Mouse (Mus musculus): ENCODE measurements around the gene Fam43b. TPM values are rescaled to one million over a fixed set of nuclear protein-coding genes. Genes with fewer than 3 reads are reported as not detected.

The Fam43b gene
- polyA plus RNA-seq, 1 experiment from 2014 or later = 9.1 TPM

- Histone ChIP-seq H3K27ac (peak overlapping the region; percentile 18; the same call in 1 of the 2 replicates), H3K36me3 (replicated peaks) (no peaks in the 10 kb centered on the region), H3K27me3 (replicated peaks) (no peaks in the 10 kb centered on the region), H3K9me3 (no peaks in the 10 kb centered on the region), H3K9ac (no peak overlapping the region), H3K4me1 (peaks cover 14% of the 10 kb centered on the region), H3K4me2 (no peak overlapping the region), H3K4me3 (no peak overlapping the region)
- 0 out of 2 replicates have a peak, but pooled peaks have one; percentile 30 for ATAC-seq (replicated peaks)
- 26% methylated on average over 10 of the region's 10 CpGs for WGBS
These were observed 16.1 kb downstream of the Fam43b start for GRCm38 (mm10) chr4:138380132-138380689.

GRCm38 (mm10) chr4:138379091-138379840 is 17.1 kb downstream of the Fam43b start:
- H3K4me1 ChIP-seq = peaks cover 14% of the 10 kb centered on the region
- no peak overlapping the region for H3K4me3 ChIP-seq
- 38% methylated on average over 14 of the region's 14 CpGs for WGBS
- 0 out of 2 replicates have a peak, but pooled peaks have one; percentile 65 for ATAC-seq (replicated peaks)
- no peaks in the 10 kb centered on the region for H3K36me3 ChIP-seq (replicated peaks)
- no peak overlapping the region for H3K9ac ChIP-seq
- no peaks in the 10 kb centered on the region for H3K9me3 ChIP-seq
- H3K4me2 ChIP-seq = no peak overlapping the region
- no peaks in the 10 kb centered on the region for H3K27me3 ChIP-seq (replicated peaks)
- peak overlapping the region; percentile 18; the same call in 1 of the 2 replicates for H3K27ac ChIP-seq

- Histone ChIP-seq H3K36me3 (replicated peaks) (no peaks in the 10 kb centered on the region), H3K9ac (no peak overlapping the region), H3K4me1 (peaks cover 14% of the 10 kb centered on the region), H3K4me3 (no peak overlapping the region), H3K27me3 (replicated peaks) (no peaks in the 10 kb centered on the region), H3K27ac (no peak overlapping the region), H3K9me3 (no peaks in the 10 kb centered on the region), H3K4me2 (no peak overlapping the region)
- ATAC-seq (replicated peaks) = no peak
- WGBS = 53% methylated on average over 6 of the region's 6 CpGs
These were observed 18.8 kb downstream of the Fam43b start for GRCm38 (mm10) chr4:138377526-138377925.

GRCm38 (mm10) chr4:138375117-138375516 is 21.2 kb downstream of the Fam43b start:
- Histone ChIP-seq H3K4me2 (no peak overlapping the region), H3K27me3 (replicated peaks) (no peaks in the 10 kb centered on the region), H3K27ac (no peak overlapping the region), H3K9ac (no peak overlapping the region), H3K4me1 (peaks cover 11% of the 10 kb centered on the region), H3K4me3 (no peak overlapping the region), H3K36me3 (replicated peaks) (no peaks in the 10 kb centered on the region), H3K9me3 (no peaks in the 10 kb centered on the region)
- no peak for ATAC-seq (replicated peaks)
- 85% methylated on average over 3 of the region's 3 CpGs for WGBS

DNA sequence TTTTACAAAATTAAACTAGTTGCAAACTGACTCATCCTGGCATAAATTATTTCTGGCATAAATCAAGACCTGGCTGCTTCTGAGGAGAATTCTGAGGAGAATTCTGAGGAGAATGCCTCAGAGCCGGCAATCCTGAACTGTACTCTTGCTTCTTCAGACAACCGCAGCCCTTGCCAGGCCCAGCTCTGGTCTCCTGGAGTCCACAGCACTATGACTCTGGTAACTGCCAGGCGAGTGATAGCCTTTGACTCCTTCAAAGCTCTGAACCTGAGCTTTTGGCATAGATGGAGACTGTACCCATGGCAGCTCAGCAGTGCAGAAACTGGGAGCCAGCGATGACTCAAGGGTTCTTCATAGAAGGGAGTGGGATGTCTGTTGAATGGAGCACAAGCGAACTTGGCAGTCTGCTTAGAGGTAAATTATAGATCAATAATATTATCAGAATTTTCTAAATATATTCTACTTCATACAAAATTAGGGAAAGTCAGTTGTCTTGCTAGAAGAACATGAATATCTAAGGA is 25.3 kb downstream of the Fam43b start:
- no peaks in the 10 kb centered on the region for H3K36me3 ChIP-seq (replicated peaks)
- no peak overlapping the region for H3K27ac ChIP-seq
- H3K4me1 ChIP-seq = peaks cover 9% of the 10 kb centered on the region
- no peak for ATAC-seq (replicated peaks)
- H3K27me3 ChIP-seq (replicated peaks) = peaks cover 15% of the 10 kb centered on the region; the same call in 1 of the 2 replicates
- H3K9me3 ChIP-seq = no peaks in the 10 kb centered on the region
- H3K4me3 ChIP-seq = no peak overlapping the region
- no peak overlapping the region for H3K4me2 ChIP-seq
- H3K9ac ChIP-seq = no peak overlapping the region
- WGBS = 86% methylated on average over 5 of the region's 5 CpGs

GRCm38 (mm10) chr4:138368498-138369260 is 27.6 kb downstream of the Fam43b start:
- Histone ChIP-seq H3K4me2 (no peak overlapping the region; the same call in 1 of the 2 replicates), H3K27ac (no peak overlapping the region), H3K4me3 (no peak overlapping the region), H3K27me3 (replicated peaks) (peaks cover 15% of the 10 kb centered on the region; the same call in 1 of the 2 replicates), H3K9me3 (no peaks in the 10 kb centered on the region), H3K9ac (no peak overlapping the region), H3K4me1 (peaks cover 9% of the 10 kb centered on the region), H3K36me3 (replicated peaks) (no peaks in the 10 kb centered on the region)
- WGBS = 83% methylated on average over 12 of the region's 12 CpGs
- no peak for ATAC-seq (replicated peaks)

- peak within 1 kb of the TSS; percentile 28; the same call in 1 of the 2 replicates for H3K9ac ChIP-seq
- H3K36me3 ChIP-seq (replicated peaks) = no peaks in the 10 kb centered on the region
- no peak within 1 kb of the TSS for H3K27ac ChIP-seq
- peak; percentile 58 for ATAC-seq (replicated peaks)
- H3K4me1 ChIP-seq = peaks cover 9% of the 10 kb centered on the region
- peak within 1 kb of the TSS; percentile 29 for H3K4me3 ChIP-seq
- H3K9me3 ChIP-seq = no peaks in the 10 kb centered on the region
- WGBS = 11% methylated on average over 33 of the region's 34 CpGs
- peak within 1 kb of the TSS; percentile 55 for H3K4me2 ChIP-seq
- H3K27me3 ChIP-seq (replicated peaks) = peaks cover 15% of the 10 kb centered on the region; the same call in 1 of the 2 replicates
These were observed 28.5 kb downstream of the Fam43b start, which contains the start of gene Cda for GRCm38 (mm10) chr4:138367641-138368497. TSS of gene Cda (minus strand) at chr4:138367992.

DNA sequence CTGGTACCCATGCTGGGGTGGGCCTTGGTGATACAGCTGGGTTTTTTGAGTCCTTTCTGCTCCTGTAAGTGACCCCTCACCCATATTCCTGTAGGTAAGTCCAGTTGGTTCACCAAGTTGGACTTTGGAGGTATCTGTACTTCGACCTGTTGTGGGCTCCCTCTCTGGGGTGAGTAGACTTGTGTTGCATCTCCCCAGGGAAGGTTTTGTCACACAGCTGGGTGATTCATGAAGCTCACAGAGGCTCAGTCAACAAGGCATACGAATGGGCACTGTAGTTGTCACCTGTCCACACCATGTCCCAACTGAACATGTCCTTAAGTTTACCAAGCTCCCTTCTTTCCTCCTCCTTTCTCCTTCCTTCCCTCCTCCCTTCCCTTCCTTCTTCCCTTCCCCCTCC is 29.8 kb downstream of the Fam43b start:
- H3K36me3 ChIP-seq (replicated peaks) = no peaks in the 10 kb centered on the region
- H3K4me1 ChIP-seq = peaks cover 13% of the 10 kb centered on the region
- H3K9ac ChIP-seq = no peak overlapping the region
- no peak for ATAC-seq (replicated peaks)
- H3K4me2 ChIP-seq = no peak overlapping the region
- H3K4me3 ChIP-seq = no peak overlapping the region
- H3K27ac ChIP-seq = no peak overlapping the region
- H3K9me3 ChIP-seq = no peaks in the 10 kb centered on the region
- 73% methylated on average over 2 of the region's 2 CpGs for WGBS
- H3K27me3 ChIP-seq (replicated peaks) = peaks cover 15% of the 10 kb centered on the region; the same call in 1 of the 2 replicates

- Histone ChIP-seq H3K36me3 (replicated peaks) (no peaks in the 10 kb centered on the region), H3K9me3 (no peaks in the 10 kb centered on the region), H3K4me2 (no peak overlapping the region), H3K27ac (no peak overlapping the region), H3K9ac (no peak overlapping the region), H3K4me3 (no peak overlapping the region), H3K4me1 (peaks cover 21% of the 10 kb centered on the region), H3K27me3 (replicated peaks) (peaks cover 13% of the 10 kb centered on the region; the same call in 1 of the 2 replicates)
- no peak for ATAC-seq (replicated peaks)
- WGBS = 76% methylated on average over 5 of the region's 5 CpGs
These were observed 32.8 kb downstream of the Fam43b start for GRCm38 (mm10) chr4:138363511-138363910.

DNA sequence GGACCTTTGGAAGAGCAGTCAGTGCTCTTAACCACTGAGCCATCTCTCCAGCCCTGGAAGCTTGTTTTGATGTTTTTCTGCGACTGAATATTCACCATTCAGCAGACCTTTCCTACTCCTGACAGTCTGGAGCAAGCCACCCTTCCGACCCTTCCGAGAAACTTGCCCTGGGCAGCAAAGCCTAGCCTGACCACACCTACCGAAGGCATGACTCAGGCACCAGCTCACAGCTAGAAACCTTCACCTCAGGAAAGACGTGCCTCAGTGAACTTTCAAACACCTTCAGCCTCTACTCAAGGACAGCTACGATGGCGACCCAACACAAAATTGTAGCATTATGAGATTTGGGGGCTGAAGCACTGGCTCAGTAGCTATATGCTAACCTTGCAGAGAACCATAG is 33.4 kb downstream of the Fam43b start:
- Histone ChIP-seq H3K4me2 (no peak overlapping the region), H3K4me3 (no peak overlapping the region), H3K4me1 (peaks cover 16% of the 10 kb centered on the region), H3K27ac (no peak overlapping the region), H3K9me3 (no peaks in the 10 kb centered on the region), H3K9ac (no peak overlapping the region), H3K27me3 (replicated peaks) (peaks cover 8% of the 10 kb centered on the region; the same call in 1 of the 2 replicates), H3K36me3 (replicated peaks) (no peaks in the 10 kb centered on the region)
- WGBS = 86% methylated on average over 7 of the region's 7 CpGs
- ATAC-seq (replicated peaks) = no peak

DNA sequence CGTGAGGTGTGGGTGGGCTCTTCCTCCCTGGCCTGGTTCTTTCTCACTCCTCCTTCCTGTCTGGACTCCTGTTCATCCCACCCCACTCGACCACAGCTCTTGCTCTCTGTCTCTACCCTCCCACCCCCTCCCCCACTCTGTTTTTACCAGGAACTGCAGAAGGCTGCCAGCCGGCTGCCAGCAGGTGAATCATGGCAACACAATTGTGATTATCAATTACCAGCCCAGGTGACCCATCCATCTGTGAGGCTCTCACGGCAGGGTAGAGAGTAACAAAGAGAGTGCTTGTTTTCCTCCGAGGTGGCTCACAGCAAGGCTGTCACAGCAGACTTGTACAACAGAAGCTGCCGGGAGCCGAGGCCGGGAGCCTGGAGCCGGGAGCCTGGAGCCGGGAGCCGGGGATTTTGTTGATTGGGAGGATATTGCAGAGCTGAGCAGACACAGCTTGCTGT is 34.9 kb downstream of the Fam43b start:
- Histone ChIP-seq H3K4me1 (peaks cover 12% of the 10 kb centered on the region), H3K9ac (no peak overlapping the region), H3K27ac (peak overlapping the region; percentile 59), H3K9me3 (no peaks in the 10 kb centered on the region), H3K4me2 (peak overlapping the region; percentile 27), H3K4me3 (no peak overlapping the region), H3K27me3 (replicated peaks) (0 out of 2 replicates have a peak, but pooled peaks cover under 1% of the 10 kb centered on the region), H3K36me3 (replicated peaks) (no peaks in the 10 kb centered on the region)
- WGBS = 4% methylated on average over 11 of the region's 11 CpGs
- no peak for ATAC-seq (replicated peaks)

All from midbrain, embryonic 15.5 days (tissue).